Mouse (Mus musculus) myocyte (in vitro differentiated cells): Measurements from ENCODE around the gene Wfdc16.
"Not testable (repeated sequence)": the region's sequence is repeated elsewhere in the genome, so short reads cannot be mapped to it uniquely, and the experiment has no call there.

ENCODE experiments used
- E2F4 ChIP-seq: IDR thresholded peaks from one replicate; pipeline ENCODE4 v1.6.1; 2011; ENCODE audit warnings: mild to moderate bottlenecking, control low read depth, moderate library complexity; ENCODE audit not compliant: insufficient read depth
- MYOG ChIP-seq, 3 experiments: IDR thresholded peaks; one replicate each; pipeline ENCODE4 v1.6.1; 2011; ENCODE audit warnings: control low read depth in 2 of 3, low read depth in 2 of 3, mild to moderate bottlenecking in 2 of 3; ENCODE audit not compliant: insufficient read length in 2 of 3, control insufficient read depth in 1 of 3, insufficient read depth in 1 of 3
- POLR2A ChIP-seq: IDR thresholded peaks from one replicate; pipeline ENCODE4 v1.6.1; 2011; ENCODE audit warnings: low read depth, mild to moderate bottlenecking, control low read depth, moderate library complexity; ENCODE audit not compliant: insufficient read length
- USF1 ChIP-seq: IDR thresholded peaks from one replicate; pipeline ENCODE4 v1.6.1; 2011; ENCODE audit warnings: low read depth, mild to moderate bottlenecking, control low read depth, moderate library complexity

GRCm38 (mm10) chr2:164613471-164613870 lies 25.1 kb downstream of the Wfdc16 start, which contains the start of the genes Wfdc6b and Wfdc8:
- TF ChIP-seq E2F4; USF1; POLR2A; MYOG (IDR thresholded peaks at IDR 0.05; ENCODE audit: control insufficient read depth in 1 of 3, insufficient read depth in 1 of 3, insufficient read length in 2 of 3, low read depth in 2 of 3): not testable (repeated sequence)
